Mouse (Mus musculus): ENCODE measurements around the gene Ces2f. TPM values are rescaled to one million over a fixed set of nuclear protein-coding genes. Genes with fewer than 3 reads are reported as not detected.
"Not testable (repeated sequence)": the region's sequence is repeated elsewhere in the genome, so short reads cannot be mapped to it uniquely, and the experiment has no call there.

Ces2f gene
- polyA plus RNA-seq (2014; fragmentation: Nextera tagmentation; extraction: Ambion mirVana), result not detected in 2 replicates

- Histone ChIP-seq H3K4me3 (replicated peaks; ENCODE audit: low read length) (no peak within 1 kb of the TSS), H3K9me3 (ENCODE audit: control insufficient read depth, low read length) (no peaks in the 10 kb centered on the region), H3K4me1 (replicated peaks; ENCODE audit: control insufficient read depth, insufficient read depth, low read length) (no peaks in the 10 kb centered on the region), H3K9ac (no peak within 1 kb of the TSS), H3K27me3 (ENCODE audit: control insufficient read depth, insufficient read depth, low read length) (no peaks in the 10 kb centered on the region), H3K27ac (no peak within 1 kb of the TSS), H3K4me2 (replicated peaks) (no peak within 1 kb of the TSS), H3K36me3 (replicated peaks; ENCODE audit: control insufficient read depth, insufficient read depth) (no peaks in the 10 kb centered on the region)
- DNase-seq (ENCODE audit: low spot score) (no peak), ATAC-seq (ENCODE audit: low FRiP score) (no peak)
- WGBS, result 89% methylated on average over 4 of the region's 4 CpGs
These were observed at the start of gene Ces2f for GRCm38 (mm10) chr8:104947056-104947455. Gene Ces2f, plus strand, starts transcription at chr8:104947356.

GRCm38 (mm10) chr8:104901746-104902145 lies 45.4 kb upstream of the Ces2f start:
- Histone ChIP-seq H3K4me3 (replicated peaks; ENCODE audit: low read length) (no peak overlapping the region), H3K36me3 (replicated peaks; ENCODE audit: control insufficient read depth, insufficient read depth) (no peaks in the 10 kb centered on the region), H3K27me3 (ENCODE audit: control insufficient read depth, insufficient read depth, low read length) (no peaks in the 10 kb centered on the region), H3K9me3 (ENCODE audit: control insufficient read depth, low read length) (no peaks in the 10 kb centered on the region), H3K4me2 (replicated peaks) (no peak overlapping the region), H3K9ac (no peak overlapping the region), H3K4me1 (replicated peaks; ENCODE audit: control insufficient read depth, insufficient read depth, low read length) (no peaks in the 10 kb centered on the region), H3K27ac (no peak overlapping the region)
- ATAC-seq (ENCODE audit: low FRiP score), result no peak
- no peak for DNase-seq (ENCODE audit: low spot score)
- WGBS, result 79% methylated on average over 2 of the region's 2 CpGs

- 66% methylated on average over 1 of the region's 1 CpGs for WGBS
- Histone ChIP-seq H3K4me1 (replicated peaks; ENCODE audit: control insufficient read depth, insufficient read depth, low read length) (no peaks in the 10 kb centered on the region), H3K27me3 (ENCODE audit: control insufficient read depth, insufficient read depth, low read length) (no peaks in the 10 kb centered on the region), H3K9ac (no peak overlapping the region), H3K27ac (no peak overlapping the region), H3K9me3 (ENCODE audit: control insufficient read depth, low read length) (no peaks in the 10 kb centered on the region), H3K36me3 (replicated peaks; ENCODE audit: control insufficient read depth, insufficient read depth) (no peaks in the 10 kb centered on the region), H3K4me2 (replicated peaks) (no peak overlapping the region), H3K4me3 (replicated peaks; ENCODE audit: low read length) (no peak overlapping the region)
- ATAC-seq (ENCODE audit: low FRiP score) (no peak), DNase-seq (ENCODE audit: low spot score) (no peak)
These were observed 40.0 kb upstream of the Ces2f start for GRCm38 (mm10) chr8:104907111-104907510.

DNA sequence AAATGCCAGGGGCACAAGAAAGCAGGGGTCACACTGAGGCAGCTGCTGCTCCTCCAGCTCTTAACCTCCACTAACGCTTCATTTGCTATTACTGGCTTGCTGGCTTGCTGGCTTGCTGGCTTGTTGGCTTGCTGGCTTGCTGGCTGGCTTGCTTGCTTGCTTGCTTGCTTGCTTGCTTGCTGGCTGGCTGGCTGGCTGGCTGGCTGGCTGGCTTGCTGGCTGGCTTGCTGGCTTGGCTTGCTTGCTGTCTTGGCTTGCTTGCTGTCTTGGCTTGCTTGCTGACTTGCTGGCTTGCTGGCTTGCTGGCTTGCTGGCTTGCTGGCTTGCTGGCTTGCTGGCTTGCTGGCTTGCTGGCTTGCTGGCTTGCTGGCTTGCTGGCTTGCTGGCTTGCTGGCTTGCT lies 38.1 kb upstream of the Ces2f start:
- not testable (repeated sequence) for H3K9ac ChIP-seq; H3K27ac ChIP-seq; H3K9me3 ChIP-seq (ENCODE audit: control insufficient read depth, low read length); H3K27me3 ChIP-seq (ENCODE audit: control insufficient read depth, insufficient read depth, low read length); H3K4me1 ChIP-seq (replicated peaks; ENCODE audit: control insufficient read depth, insufficient read depth, low read length); H3K4me3 ChIP-seq (replicated peaks; ENCODE audit: low read length); DNase-seq (ENCODE audit: low spot score); H3K4me2 ChIP-seq (replicated peaks); H3K36me3 ChIP-seq (replicated peaks; ENCODE audit: control insufficient read depth, insufficient read depth); ATAC-seq (ENCODE audit: low FRiP score)
- WGBS, result 77% methylated on average over 1 of the region's 1 CpGs

DNA sequence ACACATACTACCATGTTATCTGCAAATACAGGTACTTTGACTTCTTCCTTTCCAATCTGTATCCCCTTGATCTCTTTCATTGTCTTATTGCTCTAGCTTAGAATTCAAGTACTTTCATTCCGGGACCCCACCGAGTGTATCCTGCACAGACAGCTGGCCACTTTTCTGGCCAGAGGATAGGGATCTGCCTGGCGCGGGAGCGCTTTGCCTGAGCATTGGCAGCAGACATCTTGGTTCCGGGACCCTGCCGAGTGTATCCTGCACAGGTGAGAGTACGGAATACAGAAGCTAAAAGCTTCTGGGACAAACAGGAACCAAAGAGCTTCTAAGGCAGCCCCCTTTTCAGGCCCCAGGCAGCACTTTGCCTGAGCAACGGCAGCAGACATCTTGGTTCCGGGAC lies 37.5 kb upstream of the Ces2f start:
- H3K27me3 ChIP-seq (ENCODE audit: control insufficient read depth, insufficient read depth, low read length); H3K4me1 ChIP-seq (replicated peaks; ENCODE audit: control insufficient read depth, insufficient read depth, low read length); H3K9me3 ChIP-seq (ENCODE audit: control insufficient read depth, low read length); DNase-seq (ENCODE audit: low spot score); ATAC-seq (ENCODE audit: low FRiP score); H3K36me3 ChIP-seq (replicated peaks; ENCODE audit: control insufficient read depth, insufficient read depth); H3K27ac ChIP-seq; H3K4me2 ChIP-seq (replicated peaks); H3K9ac ChIP-seq; H3K4me3 ChIP-seq (replicated peaks; ENCODE audit: low read length): not testable (repeated sequence)
- 97% methylated on average over 10 of the region's 10 CpGs for WGBS

GRCm38 (mm10) chr8:104925972-104926596 lies 21.1 kb upstream of the Ces2f start, which contains the start of gene Ces2e:
Gene Ces2e, plus strand, starts transcription at chr8:104926260.
- H3K27ac ChIP-seq, result no peak within 1 kb of the TSS
- WGBS, result 80% methylated on average over 5 of the region's 5 CpGs
- no peak within 1 kb of the TSS for H3K9ac ChIP-seq
- no peak within 1 kb of the TSS for H3K4me3 ChIP-seq (replicated peaks; ENCODE audit: low read length)
- no peaks in the 10 kb centered on the region for H3K27me3 ChIP-seq (ENCODE audit: control insufficient read depth, insufficient read depth, low read length)
- ATAC-seq (ENCODE audit: low FRiP score), result no peak
- no peaks in the 10 kb centered on the region for H3K4me1 ChIP-seq (replicated peaks; ENCODE audit: control insufficient read depth, insufficient read depth, low read length)
- no peaks in the 10 kb centered on the region for H3K9me3 ChIP-seq (ENCODE audit: control insufficient read depth, low read length)
- no peak for DNase-seq (ENCODE audit: low spot score)
- no peak within 1 kb of the TSS for H3K4me2 ChIP-seq (replicated peaks)
- H3K36me3 ChIP-seq (replicated peaks; ENCODE audit: control insufficient read depth, insufficient read depth), result no peaks in the 10 kb centered on the region

GRCm38 (mm10) chr8:104927301-104927700 lies 19.9 kb upstream of the Ces2f start:
- H3K36me3 ChIP-seq (replicated peaks; ENCODE audit: control insufficient read depth, insufficient read depth), result no peaks in the 10 kb centered on the region
- H3K27ac ChIP-seq, result no peak overlapping the region
- no peak overlapping the region for H3K4me3 ChIP-seq (replicated peaks; ENCODE audit: low read length)
- no peaks in the 10 kb centered on the region for H3K9me3 ChIP-seq (ENCODE audit: control insufficient read depth, low read length)
- no peak overlapping the region for H3K4me2 ChIP-seq (replicated peaks)
- DNase-seq (ENCODE audit: low spot score) (no peak), ATAC-seq (ENCODE audit: low FRiP score) (no peak)
- WGBS, result 87% methylated on average over 3 of the region's 3 CpGs
- no peak overlapping the region for H3K9ac ChIP-seq
- H3K4me1 ChIP-seq (replicated peaks; ENCODE audit: control insufficient read depth, insufficient read depth, low read length), result no peaks in the 10 kb centered on the region
- no peaks in the 10 kb centered on the region for H3K27me3 ChIP-seq (ENCODE audit: control insufficient read depth, insufficient read depth, low read length)

- H3K9ac ChIP-seq, result no peak overlapping the region
- H3K36me3 ChIP-seq (replicated peaks; ENCODE audit: control insufficient read depth, insufficient read depth), result no peaks in the 10 kb centered on the region
- no peak overlapping the region for H3K27ac ChIP-seq
- WGBS, result 81% methylated on average over 2 of the region's 2 CpGs
- no peaks in the 10 kb centered on the region for H3K9me3 ChIP-seq (ENCODE audit: control insufficient read depth, low read length)
- DNase-seq (ENCODE audit: low spot score) (no peak), ATAC-seq (ENCODE audit: low FRiP score) (no peak)
- no peak overlapping the region for H3K4me2 ChIP-seq (replicated peaks)
- H3K27me3 ChIP-seq (ENCODE audit: control insufficient read depth, insufficient read depth, low read length), result no peaks in the 10 kb centered on the region
- no peak overlapping the region for H3K4me3 ChIP-seq (replicated peaks; ENCODE audit: low read length)
- H3K4me1 ChIP-seq (replicated peaks; ENCODE audit: control insufficient read depth, insufficient read depth, low read length), result no peaks in the 10 kb centered on the region
These were observed 2.5 kb upstream of the Ces2f start for GRCm38 (mm10) chr8:104944665-104945064.

GRCm38 (mm10) chr8:104949031-104949430 lies 1.9 kb downstream of the Ces2f start:
- no peaks in the 10 kb centered on the region for H3K4me1 ChIP-seq (replicated peaks; ENCODE audit: control insufficient read depth, insufficient read depth, low read length)
- no peak for ATAC-seq (ENCODE audit: low FRiP score)
- no peak overlapping the region for H3K27ac ChIP-seq
- no peaks in the 10 kb centered on the region for H3K9me3 ChIP-seq (ENCODE audit: control insufficient read depth, low read length)
- DNase-seq (ENCODE audit: low spot score), result no peak
- no peaks in the 10 kb centered on the region for H3K36me3 ChIP-seq (replicated peaks; ENCODE audit: control insufficient read depth, insufficient read depth)
- no peak overlapping the region for H3K9ac ChIP-seq
- 80% methylated on average over 5 of the region's 5 CpGs for WGBS
- no peak overlapping the region for H3K4me3 ChIP-seq (replicated peaks; ENCODE audit: low read length)
- no peaks in the 10 kb centered on the region for H3K27me3 ChIP-seq (ENCODE audit: control insufficient read depth, insufficient read depth, low read length)
- H3K4me2 ChIP-seq (replicated peaks), result no peak overlapping the region

GRCm38 (mm10) chr8:104961537-104961961 lies 14.4 kb downstream of the Ces2f start, which contains the start of gene Ces2g:
Gene Ces2g, plus strand, starts transcription at chr8:104961718.
- Histone ChIP-seq H3K27me3 (ENCODE audit: control insufficient read depth, insufficient read depth, low read length) (no peaks in the 10 kb centered on the region), H3K4me2 (replicated peaks) (no peak within 1 kb of the TSS), H3K4me1 (replicated peaks; ENCODE audit: control insufficient read depth, insufficient read depth, low read length) (no peaks in the 10 kb centered on the region), H3K4me3 (replicated peaks; ENCODE audit: low read length) (no peak within 1 kb of the TSS), H3K36me3 (replicated peaks; ENCODE audit: control insufficient read depth, insufficient read depth) (no peaks in the 10 kb centered on the region), H3K27ac (no peak within 1 kb of the TSS), H3K9me3 (ENCODE audit: control insufficient read depth, low read length) (no peaks in the 10 kb centered on the region), H3K9ac (no peak within 1 kb of the TSS)
- ATAC-seq (ENCODE audit: low FRiP score) (no peak), DNase-seq (ENCODE audit: low spot score) (no peak)
- WGBS, result 81% methylated on average over 5 of the region's 5 CpGs
